Mouse (Mus musculus): ENCODE data around the gene Tmem246. TPM values are rescaled to one million over a fixed set of nuclear protein-coding genes. Genes with fewer than 3 reads are reported as not detected.
A peak's percentile ranks its signal among the peaks of the same experiment; 100 is the strongest.

The Tmem246 gene
- polyA plus RNA-seq (2012; rRNA removed), result 8.4 and 12.1 TPM in 2 replicates

DNA sequence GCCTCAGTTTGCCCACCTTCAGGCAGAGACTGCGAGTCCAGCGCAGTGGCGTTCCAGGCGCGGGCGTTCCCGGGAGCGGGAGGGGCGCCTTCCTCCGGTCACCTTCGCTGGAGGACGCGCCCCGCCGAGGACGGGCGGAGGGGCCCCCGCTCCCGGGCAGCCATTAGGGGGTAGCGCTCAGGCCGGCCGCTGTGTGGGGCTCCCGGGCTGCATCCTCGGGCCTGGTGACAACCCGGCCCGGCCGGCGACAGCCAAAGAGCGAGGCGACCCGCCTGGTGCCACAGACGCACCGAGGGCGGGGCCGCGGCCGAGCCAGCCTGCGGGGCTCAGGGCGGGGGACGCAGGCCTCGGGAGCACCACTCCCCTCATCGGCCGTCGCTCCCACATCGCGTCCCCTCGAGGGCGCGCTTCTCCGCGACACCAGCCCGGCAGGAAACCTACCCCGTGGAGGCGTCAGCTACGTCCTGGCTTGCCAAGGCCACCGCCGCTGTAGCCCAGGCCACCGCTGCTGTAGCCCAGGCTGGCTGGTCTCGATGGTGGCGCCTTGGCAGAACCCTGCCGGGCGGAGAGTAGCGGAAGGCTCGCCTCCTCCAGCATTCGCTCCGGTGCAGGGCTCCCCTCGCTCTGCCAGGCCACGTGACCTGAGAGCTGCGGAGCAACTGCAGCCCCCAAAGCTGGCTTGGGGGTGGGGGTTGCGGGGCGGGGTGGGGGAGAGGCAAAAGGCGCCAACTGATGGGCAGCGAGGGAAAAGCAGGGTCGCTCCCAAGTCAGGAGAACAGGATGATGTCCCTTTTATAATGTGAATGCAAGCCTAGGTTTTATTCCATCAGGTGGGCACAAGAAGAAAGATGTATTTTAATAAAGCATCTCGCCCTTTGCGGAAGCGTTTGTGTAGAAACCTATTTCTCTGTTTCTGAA lies at the start of gene Tmem246:
Tmem246 (minus strand) TSS at position 694 of the 918 bp plus-strand sequence.
- WGBS, result 2% methylated on average over 77 of the region's 77 CpGs
- peak; percentile 6 for DNase-seq
- Histone ChIP-seq H3K36me3 (ENCODE audit: control insufficient read depth, insufficient read depth, low read length) (no peaks in the 10 kb centered on the region), H3K27me3 (ENCODE audit: control insufficient read depth, insufficient read depth, low read length) (peaks cover 8% of the 10 kb centered on the region; the same call in 1 of the 2 replicates), H3K4me1 (replicated peaks; ENCODE audit: control insufficient read depth, insufficient read depth, low read length) (peaks cover 5% of the 10 kb centered on the region; the same call in 1 of the 2 replicates), H3K4me3 (ENCODE audit: control insufficient read depth, insufficient read depth, low read length) (peak within 1 kb of the TSS; percentile 17), H3K27ac (ENCODE audit: control insufficient read depth, insufficient read depth, low read length) (no peak within 1 kb of the TSS)
- no peak for TF ChIP-seq CTCF (IDR thresholded peaks at IDR 0.05; ENCODE audit: borderline replicate concordance, control insufficient read depth, extremely low read depth, insufficient read depth, low read length, poor library complexity)
- no peak for TF ChIP-seq POLR2A (IDR thresholded peaks at IDR 0.05; ENCODE audit: control insufficient read depth, extremely low read depth, insufficient read depth, low read length, poor library complexity)

DNA sequence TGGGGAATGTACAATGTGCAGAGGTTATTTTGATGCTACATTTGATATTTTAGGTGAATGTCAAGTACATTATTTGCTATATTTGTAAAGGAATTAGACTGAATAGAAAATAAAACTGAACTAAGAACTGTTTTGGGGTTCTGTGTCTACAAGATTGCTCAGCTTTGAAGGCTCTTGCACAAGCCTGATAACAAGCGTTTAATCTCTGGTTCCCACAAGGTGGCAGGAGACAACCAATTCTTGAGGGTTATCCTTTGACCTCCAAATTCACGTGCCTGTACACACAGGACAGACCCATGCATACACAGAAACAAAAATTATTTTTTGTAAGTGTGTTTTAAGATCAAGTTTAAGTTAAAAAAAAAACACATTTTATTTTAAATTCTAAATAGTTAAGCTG lies 42.2 kb upstream of the Tmem246 start:
- Histone ChIP-seq H3K36me3 (ENCODE audit: control insufficient read depth, insufficient read depth, low read length) (peaks cover 67% of the 10 kb centered on the region), H3K27me3 (ENCODE audit: control insufficient read depth, insufficient read depth, low read length) (no peaks in the 10 kb centered on the region), H3K27ac (ENCODE audit: control insufficient read depth, insufficient read depth, low read length) (no peak overlapping the region), H3K4me1 (replicated peaks; ENCODE audit: control insufficient read depth, insufficient read depth, low read length) (no peaks in the 10 kb centered on the region), H3K4me3 (ENCODE audit: control insufficient read depth, insufficient read depth, low read length) (no peak overlapping the region)
- WGBS, result 86% methylated on average over 2 of the region's 2 CpGs
- TF ChIP-seq CTCF (IDR thresholded peaks at IDR 0.05; ENCODE audit: borderline replicate concordance, control insufficient read depth, extremely low read depth, insufficient read depth, low read length, poor library complexity), result no peak
- no peak for TF ChIP-seq POLR2A (IDR thresholded peaks at IDR 0.05; ENCODE audit: control insufficient read depth, extremely low read depth, insufficient read depth, low read length, poor library complexity)
- no peak for DNase-seq

DNA sequence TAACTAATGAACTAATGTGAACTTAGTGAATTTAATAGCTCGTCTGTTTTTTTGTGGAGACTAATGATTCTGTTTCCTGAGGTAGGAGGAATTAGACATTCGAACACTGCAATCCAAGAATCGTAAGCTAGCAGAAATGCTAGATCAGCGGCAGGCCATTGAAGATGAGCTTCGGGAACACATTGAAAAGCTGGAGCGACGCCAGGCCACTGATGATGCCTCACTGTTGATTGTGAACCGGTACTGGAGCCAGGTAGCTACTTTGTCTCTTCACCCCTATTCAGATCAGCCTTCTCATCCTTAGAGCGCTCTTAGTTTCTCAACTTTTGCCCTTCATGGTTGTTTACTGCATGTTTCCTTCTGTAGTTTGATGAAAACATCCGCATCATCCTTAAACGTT lies 40.1 kb upstream of the Tmem246 start:
- H3K27me3 ChIP-seq (ENCODE audit: control insufficient read depth, insufficient read depth, low read length), result no peaks in the 10 kb centered on the region
- H3K4me1 ChIP-seq (replicated peaks; ENCODE audit: control insufficient read depth, insufficient read depth, low read length), result no peaks in the 10 kb centered on the region
- 92% methylated on average over 11 of the region's 11 CpGs for WGBS
- peaks cover 49% of the 10 kb centered on the region for H3K36me3 ChIP-seq (ENCODE audit: control insufficient read depth, insufficient read depth, low read length)
- TF ChIP-seq CTCF (IDR thresholded peaks at IDR 0.05; ENCODE audit: borderline replicate concordance, control insufficient read depth, extremely low read depth, insufficient read depth, low read length, poor library complexity) (no peak), POLR2A (IDR thresholded peaks at IDR 0.05; ENCODE audit: control insufficient read depth, extremely low read depth, insufficient read depth, low read length, poor library complexity) (no peak)
- no peak for DNase-seq
- H3K27ac ChIP-seq (ENCODE audit: control insufficient read depth, insufficient read depth, low read length), result no peak overlapping the region
- H3K4me3 ChIP-seq (ENCODE audit: control insufficient read depth, insufficient read depth, low read length), result no peak overlapping the region

DNA sequence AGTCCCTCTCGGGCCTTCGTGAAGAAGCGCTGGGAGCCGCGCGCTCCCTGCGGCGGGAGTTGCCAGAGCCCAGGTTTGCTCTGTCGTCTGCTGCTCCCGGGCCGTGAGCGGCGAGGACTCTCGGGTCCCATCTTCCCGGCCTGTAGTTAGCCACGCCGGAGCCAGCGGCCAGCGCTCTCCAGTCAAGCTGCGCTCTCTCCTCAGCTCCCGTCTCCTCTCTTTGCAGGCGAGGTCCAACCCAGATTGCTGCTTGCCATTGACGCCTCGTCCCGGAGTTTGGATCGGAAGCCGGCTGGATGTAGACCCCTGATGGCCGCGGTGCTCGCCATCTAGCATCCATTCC lies 34.4 kb upstream of the Tmem246 start:
- TF ChIP-seq CTCF (IDR thresholded peaks at IDR 0.05; ENCODE audit: borderline replicate concordance, control insufficient read depth, extremely low read depth, insufficient read depth, low read length, poor library complexity) (no peak), POLR2A (IDR thresholded peaks at IDR 0.05; ENCODE audit: control insufficient read depth, extremely low read depth, insufficient read depth, low read length, poor library complexity) (no peak)
- WGBS, result under 1% methylated on average over 30 of the region's 30 CpGs
- H3K4me1 ChIP-seq (replicated peaks; ENCODE audit: control insufficient read depth, insufficient read depth, low read length), result no peaks in the 10 kb centered on the region
- peaks cover 11% of the 10 kb centered on the region for H3K36me3 ChIP-seq (ENCODE audit: control insufficient read depth, insufficient read depth, low read length)
- peak overlapping the region; percentile 84 for H3K4me3 ChIP-seq (ENCODE audit: control insufficient read depth, insufficient read depth, low read length)
- H3K27ac ChIP-seq (ENCODE audit: control insufficient read depth, insufficient read depth, low read length), result no peak overlapping the region
- no peak for DNase-seq
- H3K27me3 ChIP-seq (ENCODE audit: control insufficient read depth, insufficient read depth, low read length), result no peaks in the 10 kb centered on the region

DNA sequence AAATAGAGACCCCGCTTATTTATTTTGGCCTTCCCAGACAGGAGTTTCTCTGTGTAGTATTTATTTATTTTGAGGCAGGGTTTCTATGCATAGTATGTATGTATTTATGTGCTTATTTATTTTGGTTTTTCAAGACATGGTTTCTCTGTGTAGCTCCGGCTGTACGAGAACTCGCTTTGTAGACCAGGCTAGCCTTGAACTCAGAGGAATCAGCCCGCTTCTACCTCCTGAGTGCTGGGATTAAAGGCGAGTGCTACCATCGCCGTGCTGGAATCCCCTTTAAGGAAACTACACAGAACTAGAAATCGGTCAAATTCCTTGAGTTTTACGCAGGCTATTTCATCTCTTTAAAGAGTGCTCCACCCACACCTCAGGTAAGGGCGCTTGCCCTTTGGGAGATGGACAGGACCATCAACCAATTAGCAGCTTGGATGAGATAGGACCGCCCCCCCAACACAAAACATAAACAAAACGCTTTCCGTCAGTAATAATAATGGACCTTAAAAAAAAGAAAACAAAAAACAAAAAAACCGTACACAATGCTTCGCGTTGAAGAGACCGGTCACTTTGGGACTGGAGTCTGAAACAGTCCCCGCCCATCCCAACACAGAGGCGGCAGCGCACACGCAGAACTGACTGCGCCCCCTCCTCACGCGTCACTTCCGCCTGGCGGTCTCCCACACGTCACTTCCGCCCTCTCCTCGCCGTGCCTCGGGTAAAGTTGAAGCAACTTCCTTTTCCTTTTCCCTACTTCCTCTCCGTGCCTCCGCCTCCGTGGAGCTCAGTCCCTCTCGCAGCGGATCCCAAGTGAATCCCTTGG lies 33.9 kb upstream of the Tmem246 start, which contains the start of gene Rnf20:
Rnf20 (plus strand) TSS at position 688 of the 820 bp plus-strand sequence.
- TF ChIP-seq POLR2A (IDR thresholded peaks at IDR 0.05; ENCODE audit: control insufficient read depth, extremely low read depth, insufficient read depth, low read length, poor library complexity) (peak; percentile 67; the same call in 1 of the 2 replicates), CTCF (IDR thresholded peaks at IDR 0.05; ENCODE audit: borderline replicate concordance, control insufficient read depth, extremely low read depth, insufficient read depth, low read length, poor library complexity) (0 out of 2 replicates have a peak, but pooled peaks have one; percentile 13)

DNA sequence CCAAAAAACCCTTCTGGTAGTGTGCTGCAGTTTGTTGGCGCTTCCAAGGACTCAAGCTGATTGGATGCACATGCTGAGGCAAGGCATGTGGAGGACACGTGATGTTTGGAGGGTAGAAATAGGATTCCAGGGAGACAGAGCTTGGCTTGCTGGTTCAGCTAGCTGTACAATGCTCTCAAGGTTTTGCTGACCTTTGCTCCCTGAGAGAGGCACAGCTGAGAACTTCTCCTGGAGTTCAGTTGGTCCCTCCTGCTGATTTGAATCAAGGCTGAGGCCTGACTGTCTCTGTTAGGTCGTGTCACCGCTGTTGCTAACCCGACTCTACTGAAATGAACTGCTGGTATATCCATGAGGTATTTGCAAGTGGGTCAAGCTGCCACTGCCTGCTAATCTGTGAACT lies 31.3 kb upstream of the Tmem246 start:
- TF ChIP-seq POLR2A (IDR thresholded peaks at IDR 0.05; ENCODE audit: control insufficient read depth, extremely low read depth, insufficient read depth, low read length, poor library complexity) (no peak), CTCF (IDR thresholded peaks at IDR 0.05; ENCODE audit: borderline replicate concordance, control insufficient read depth, extremely low read depth, insufficient read depth, low read length, poor library complexity) (no peak)
- Histone ChIP-seq H3K27me3 (ENCODE audit: control insufficient read depth, insufficient read depth, low read length) (no peaks in the 10 kb centered on the region), H3K4me3 (ENCODE audit: control insufficient read depth, insufficient read depth, low read length) (no peak overlapping the region), H3K4me1 (replicated peaks; ENCODE audit: control insufficient read depth, insufficient read depth, low read length) (no peaks in the 10 kb centered on the region), H3K27ac (ENCODE audit: control insufficient read depth, insufficient read depth, low read length) (no peak overlapping the region), H3K36me3 (ENCODE audit: control insufficient read depth, insufficient read depth, low read length) (no peaks in the 10 kb centered on the region)
- 91% methylated on average over 5 of the region's 5 CpGs for WGBS
- DNase-seq, result no peak

More for the DNA sequence above, 33.9 kb upstream of the Tmem246 start, which contains the start of gene Rnf20:
- no peaks in the 10 kb centered on the region for H3K27me3 ChIP-seq (ENCODE audit: control insufficient read depth, insufficient read depth, low read length)
- peaks cover 5% of the 10 kb centered on the region for H3K36me3 ChIP-seq (ENCODE audit: control insufficient read depth, insufficient read depth, low read length)
- peak within 1 kb of the TSS; percentile 84 for H3K4me3 ChIP-seq (ENCODE audit: control insufficient read depth, insufficient read depth, low read length)
- peak; percentile 92 for DNase-seq
- H3K4me1 ChIP-seq (replicated peaks; ENCODE audit: control insufficient read depth, insufficient read depth, low read length), result no peaks in the 10 kb centered on the region
- no peak within 1 kb of the TSS for H3K27ac ChIP-seq (ENCODE audit: control insufficient read depth, insufficient read depth, low read length)
- WGBS, result 3% methylated on average over 37 of the region's 37 CpGs
